Mouse (Mus musculus) stomach, embryonic 14.5 days (tissue): ENCODE results near the gene Bsnd. TPM values are rescaled to one million over a fixed set of nuclear protein-coding genes. Genes with fewer than 3 reads are reported as not detected.
A peak's percentile ranks its signal among the peaks of the same experiment; 100 is the strongest.

Source experiments
- ATAC-seq: fragments of 200-750 bp; cut with Nextera tagmentation; 2 replicates; pipeline ENCODE4 v1.8.0; 2017; ENCODE audit warnings: low read depth, moderate TSS enrichment; ENCODE audit not compliant: insufficient number of reproducible peaks, insufficient read depth, low FRiP score
- H3K27ac ChIP-seq: fragments of 300-500 bp; sonication (generic); 2 replicates; pipeline ENCODE4 v1.5.1; 2014; ENCODE audit warnings: mild to moderate bottlenecking, low read length, moderate library complexity, mixed read lengths
- H3K27me3 ChIP-seq: fragments of 300-500 bp; sonication (generic); 2 replicates; pipeline ENCODE4 v1.6.1; 2014; ENCODE audit warnings: low read length, control low read depth, mixed read lengths; ENCODE audit not compliant: control insufficient read depth, insufficient read depth
- H3K36me3 ChIP-seq: fragments of 300-500 bp; sonication (generic); 2 replicates; pipeline ENCODE4 v1.6.1; 2014; ENCODE audit warnings: mild to moderate bottlenecking, control low read depth, low read length, moderate library complexity, mixed read lengths; ENCODE audit not compliant: control insufficient read depth, insufficient read depth
- H3K4me1 ChIP-seq: fragments of 300-500 bp; sonication (generic); 2 replicates; pipeline ENCODE4 v1.6.1; 2014; ENCODE audit warnings: low read length, control low read depth, mixed read lengths; ENCODE audit not compliant: control insufficient read depth, insufficient read depth
- H3K4me2 ChIP-seq: fragments of 300-500 bp; sonication (generic); replicated peaks from 2 replicates; pipeline ENCODE4 v1.6.1; 2014; ENCODE audit warnings: low read depth, low read length, control low read depth
- H3K4me3 ChIP-seq: fragments of 300-500 bp; sonication (generic); 2 replicates; pipeline ENCODE4 v1.5.1; 2014; ENCODE audit warnings: low read depth, low read length, control low read depth
- H3K9ac ChIP-seq: fragments of 300-500 bp; sonication (generic); replicated peaks from 2 replicates; pipeline ENCODE4 v1.6.1; 2014; ENCODE audit warnings: low read depth, mild to moderate bottlenecking, control low read depth, low read length, moderate library complexity, mixed read lengths
- H3K9me3 ChIP-seq: fragments of 300-500 bp; sonication (generic); 2 replicates; pipeline ENCODE4 v1.6.1; 2016; ENCODE audit warnings: low read depth, low read length, control low read depth; ENCODE audit not compliant: control insufficient read depth
- WGBS: fragments of 180-500 bp; shearing (Covaris S2); extraction: QIAGEN DNeasy Blood & Tissue Kit; methylation state at CpG from one replicate; pipeline ENCODE4 v1.1.7; 2014; 5-methylcytosine and 5-hydroxymethylcytosine counted together
- polyA plus RNA-seq: library from polyadenylated mRNA; unstranded; fragments of >200 nt; fragmentation: Nextera tagmentation; extraction: Ambion mirVana; gene quantifications from 2 replicates; pipeline ENCODE4 v1.2.1, GENCODE M21; 2014

Gene Bsnd
- polyA plus RNA-seq, 1 experiment from 2014 or later, result not detected

DNA sequence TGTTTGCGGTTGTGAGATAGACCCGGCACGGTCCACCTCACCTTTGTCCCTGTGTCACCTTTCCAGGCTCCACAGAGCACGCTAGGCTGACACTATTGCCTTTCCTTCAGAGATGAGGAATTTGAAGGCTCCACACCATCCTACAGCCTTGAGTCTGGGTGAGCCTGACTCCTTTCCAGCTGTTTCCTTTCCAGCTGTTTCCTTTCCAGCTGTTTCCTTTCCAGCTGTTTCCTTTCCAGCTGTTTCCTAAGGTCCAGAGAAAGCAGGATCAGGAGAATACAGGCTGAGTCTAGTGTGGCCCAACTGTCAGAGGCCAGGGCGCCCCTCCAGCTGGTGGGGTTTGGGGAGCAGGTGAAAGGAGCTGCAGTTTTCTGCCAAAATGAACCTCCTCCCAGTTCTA lies 21.2 kb downstream of the Bsnd start:
- no peak overlapping the region for H3K27ac ChIP-seq
- no peaks in the 10 kb centered on the region for H3K36me3 ChIP-seq
- no peaks in the 10 kb centered on the region for H3K4me1 ChIP-seq
- ATAC-seq, result no peak
- no peak overlapping the region for H3K4me2 ChIP-seq
- no peak overlapping the region for H3K4me3 ChIP-seq
- H3K9ac ChIP-seq, result no peak overlapping the region
- 61% methylated on average over 5 of the region's 5 CpGs for WGBS
- H3K27me3 ChIP-seq, result no peaks in the 10 kb centered on the region
- no peaks in the 10 kb centered on the region for H3K9me3 ChIP-seq

DNA sequence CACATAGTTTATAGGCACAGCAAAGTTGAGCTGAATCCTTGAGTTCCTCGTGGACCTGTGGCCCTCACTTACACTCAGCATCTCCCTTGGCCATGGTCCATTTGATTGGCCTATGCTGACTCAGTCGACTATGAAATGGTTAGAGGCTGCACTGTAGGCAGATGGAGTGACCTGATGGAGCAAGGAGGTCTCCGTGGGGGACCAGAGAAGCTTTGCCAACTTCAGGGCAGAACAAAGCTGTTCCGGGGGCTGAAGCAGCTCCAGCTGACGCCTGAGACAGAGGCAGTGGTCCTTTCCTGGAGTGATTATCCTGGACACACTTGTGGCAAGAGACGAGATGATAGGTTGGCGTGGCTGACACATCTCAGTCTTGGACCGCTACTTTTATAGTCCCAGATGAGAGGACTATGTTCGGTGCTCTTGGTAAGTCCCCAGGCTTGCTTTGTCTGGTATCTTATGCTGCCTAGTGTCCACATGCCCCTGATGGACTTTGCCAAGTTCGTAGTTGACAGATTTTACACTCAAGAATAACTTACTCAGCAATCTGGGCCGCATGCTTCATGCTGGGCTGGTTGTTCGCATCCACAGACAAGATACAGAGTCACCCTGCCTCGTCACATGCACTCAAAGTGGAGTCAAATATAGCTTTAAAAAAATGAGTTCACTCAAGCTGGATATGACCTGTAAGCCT lies 24.5 kb downstream of the Bsnd start:
- Histone ChIP-seq H3K9me3 (no peaks in the 10 kb centered on the region), H3K4me3 (no peak overlapping the region), H3K9ac (no peak overlapping the region), H3K27me3 (peaks cover 13% of the 10 kb centered on the region), H3K4me2 (no peak overlapping the region), H3K36me3 (no peaks in the 10 kb centered on the region), H3K27ac (no peak overlapping the region), H3K4me1 (peaks cover 7% of the 10 kb centered on the region; the same call in 1 of the 2 replicates)
- 83% methylated on average over 13 of the region's 13 CpGs for WGBS
- no peak for ATAC-seq

DNA sequence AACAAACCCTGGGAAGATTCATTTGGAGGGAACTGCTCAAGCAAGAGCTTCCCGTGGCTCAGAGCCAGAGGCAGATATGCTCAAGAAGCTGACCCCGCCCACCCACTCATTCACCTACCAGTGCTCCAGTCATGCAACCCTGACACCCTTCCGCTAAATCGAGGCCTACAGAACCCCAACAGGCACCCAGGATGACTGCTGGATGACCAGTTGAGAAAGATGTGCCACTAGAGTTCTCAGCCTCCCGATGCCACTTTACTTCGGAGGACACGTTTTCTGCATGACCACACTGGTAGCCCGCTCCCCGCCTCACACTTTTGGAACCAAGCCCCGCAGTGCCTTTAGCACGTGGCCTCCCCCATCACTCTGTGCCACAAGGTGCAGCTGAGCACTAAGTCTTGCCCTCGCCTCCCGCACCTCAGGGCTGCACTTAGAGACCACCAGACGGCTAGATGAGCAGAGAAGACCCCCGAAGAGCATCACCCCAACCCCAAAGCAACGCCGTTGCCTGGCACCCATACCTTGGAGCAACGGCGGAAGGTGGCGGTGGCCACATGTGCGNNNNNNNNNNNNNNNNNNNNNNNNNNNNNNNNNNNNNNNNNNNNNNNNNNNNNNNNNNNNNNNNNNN lies 28.8 kb downstream of the Bsnd start:
- H3K4me2 ChIP-seq, result peak overlapping the region; percentile 93
- peak overlapping the region; percentile 40 for H3K4me3 ChIP-seq
- no peaks in the 10 kb centered on the region for H3K36me3 ChIP-seq
- no peak for ATAC-seq
- 0 out of 2 replicates have a peak overlapping the region, but pooled peaks have one; percentile 14 for H3K9ac ChIP-seq
- no peak overlapping the region for H3K27ac ChIP-seq
- no peaks in the 10 kb centered on the region for H3K9me3 ChIP-seq
- H3K27me3 ChIP-seq, result peaks cover 13% of the 10 kb centered on the region
- H3K4me1 ChIP-seq, result peaks cover 7% of the 10 kb centered on the region; the same call in 1 of the 2 replicates
- 26% methylated on average over 21 of the region's 21 CpGs for WGBS

DNA sequence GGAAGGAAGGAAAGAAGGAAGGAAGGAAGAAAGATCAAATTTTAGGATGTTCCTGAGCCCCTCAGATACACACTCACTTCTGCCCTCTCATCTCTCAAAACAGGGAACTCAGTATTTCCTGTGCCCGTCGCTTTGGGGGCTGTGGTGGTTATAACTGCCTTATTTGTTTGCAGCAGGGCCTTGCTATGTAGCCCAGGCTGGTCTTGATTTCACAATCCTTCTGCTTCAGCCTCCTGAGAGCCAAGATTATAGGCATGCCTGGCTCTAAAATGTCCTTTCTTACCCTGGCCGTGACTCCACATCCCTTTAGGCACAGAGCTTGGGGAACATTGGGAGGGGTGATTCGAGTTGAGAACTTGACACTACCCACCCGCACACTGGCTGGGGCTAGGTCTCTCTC lies 29.6 kb downstream of the Bsnd start:
- H3K4me3 ChIP-seq, result no peak overlapping the region
- WGBS, result 71% methylated on average over 5 of the region's 5 CpGs
- H3K36me3 ChIP-seq, result no peaks in the 10 kb centered on the region

DNA sequence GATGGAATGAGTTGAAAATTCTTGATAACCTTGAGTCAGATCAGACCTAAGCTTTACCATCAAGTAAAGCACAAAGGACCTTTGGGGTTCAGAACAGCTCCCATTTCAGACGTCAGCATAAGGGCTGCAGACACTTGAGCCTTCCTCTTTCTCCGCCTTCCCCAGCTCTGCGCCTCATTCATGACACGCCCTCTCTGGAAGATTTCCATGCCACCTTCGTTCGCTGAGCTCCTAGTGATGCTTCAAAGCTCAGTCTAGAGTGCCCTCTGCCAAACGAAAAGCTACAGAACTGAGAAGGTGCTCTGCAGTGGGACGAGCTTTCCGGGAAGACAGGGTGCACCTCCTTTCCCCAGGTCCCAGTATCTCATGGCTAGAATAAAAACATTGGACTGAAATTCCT lies 30.1 kb downstream of the Bsnd start:
- Histone ChIP-seq H3K27ac (no peak overlapping the region), H3K36me3 (no peaks in the 10 kb centered on the region), H3K4me1 (peaks cover 7% of the 10 kb centered on the region; the same call in 1 of the 2 replicates), H3K27me3 (peaks cover 13% of the 10 kb centered on the region), H3K9me3 (no peaks in the 10 kb centered on the region), H3K4me2 (no peak overlapping the region), H3K9ac (no peak overlapping the region), H3K4me3 (no peak overlapping the region)
- no peak for ATAC-seq
- WGBS, result 73% methylated on average over 9 of the region's 9 CpGs

More for the DNA sequence above, 29.6 kb downstream of the Bsnd start:
- Histone ChIP-seq H3K4me1 (peaks cover 7% of the 10 kb centered on the region; the same call in 1 of the 2 replicates), H3K27me3 (peaks cover 13% of the 10 kb centered on the region), H3K4me2 (no peak overlapping the region), H3K9ac (no peak overlapping the region), H3K27ac (no peak overlapping the region), H3K9me3 (no peaks in the 10 kb centered on the region)
- ATAC-seq, result no peak

DNA sequence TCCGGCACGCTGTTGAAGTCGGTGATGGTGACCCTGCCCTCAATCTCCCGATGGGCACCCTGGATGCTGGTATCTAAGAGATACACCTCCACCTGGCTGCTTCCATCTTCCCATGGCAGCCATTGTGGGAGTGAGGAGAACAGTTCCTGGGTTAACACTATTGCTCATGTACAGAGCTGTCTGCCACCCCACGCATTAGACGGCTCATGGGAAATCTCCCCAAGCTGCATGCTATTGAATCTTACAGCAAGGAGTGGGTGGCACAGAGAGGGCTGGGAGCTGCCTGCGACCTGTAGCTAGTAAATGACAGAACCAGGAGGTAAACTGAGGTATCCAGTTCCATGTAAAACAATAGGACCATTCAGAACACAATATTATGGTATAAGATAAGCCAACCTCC lies 37.5 kb downstream of the Bsnd start:
- Histone ChIP-seq H3K9ac (no peak overlapping the region), H3K4me2 (no peak overlapping the region), H3K36me3 (no peaks in the 10 kb centered on the region), H3K27ac (no peak overlapping the region), H3K4me1 (no peaks in the 10 kb centered on the region), H3K9me3 (no peaks in the 10 kb centered on the region), H3K27me3 (no peaks in the 10 kb centered on the region), H3K4me3 (no peak overlapping the region)
- WGBS, result 89% methylated on average over 7 of the region's 7 CpGs
- ATAC-seq, result no peak

DNA sequence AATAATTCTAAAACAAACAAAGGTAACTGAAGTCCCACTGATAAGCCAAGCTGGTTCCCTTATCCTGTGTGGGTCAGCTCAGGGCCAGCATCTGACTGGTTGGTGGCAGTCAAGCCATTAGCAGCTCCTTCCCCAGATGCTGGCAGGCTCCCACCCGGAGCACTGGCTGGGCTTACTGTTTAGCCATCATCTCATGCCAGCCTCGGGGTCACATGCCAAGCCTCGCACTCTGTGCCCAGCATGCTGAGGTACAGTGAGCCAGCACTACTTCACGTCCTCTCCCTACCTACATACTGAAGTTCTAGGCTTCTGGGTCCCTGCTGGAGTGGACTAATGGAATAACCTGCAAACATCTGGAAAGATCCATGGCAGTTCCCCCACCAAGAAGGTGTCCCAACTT lies 38.6 kb downstream of the Bsnd start:
- no peak overlapping the region for H3K9ac ChIP-seq
- no peak overlapping the region for H3K27ac ChIP-seq
- H3K4me1 ChIP-seq, result no peaks in the 10 kb centered on the region
- no peak for ATAC-seq
- H3K4me3 ChIP-seq, result no peak overlapping the region
- 77% methylated on average over 4 of the region's 4 CpGs for WGBS
- no peaks in the 10 kb centered on the region for H3K36me3 ChIP-seq
- no peak overlapping the region for H3K4me2 ChIP-seq
- H3K27me3 ChIP-seq, result no peaks in the 10 kb centered on the region
- no peaks in the 10 kb centered on the region for H3K9me3 ChIP-seq

DNA sequence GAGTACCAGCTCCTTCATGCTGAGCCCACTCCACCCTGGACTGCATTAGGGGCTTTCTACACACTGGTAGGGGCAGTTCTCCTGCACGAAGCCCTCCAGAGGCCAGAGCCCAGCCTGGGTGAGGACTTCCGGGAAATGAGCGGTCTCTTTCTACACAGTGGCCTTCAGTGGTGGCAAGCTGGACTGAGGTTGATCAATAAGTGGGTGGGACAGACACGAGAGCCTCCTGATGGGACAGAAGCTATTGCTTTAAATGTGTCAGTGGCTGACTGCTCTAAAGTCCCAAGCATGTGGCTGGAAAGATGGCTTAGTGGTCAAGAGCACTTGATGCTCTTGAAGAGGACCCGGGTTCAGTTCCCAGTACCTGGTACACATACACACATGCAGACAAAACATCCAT lies 39.0 kb downstream of the Bsnd start:
- H3K36me3 ChIP-seq, result no peaks in the 10 kb centered on the region
- ATAC-seq, result no peak
- H3K4me2 ChIP-seq, result no peak overlapping the region
- no peak overlapping the region for H3K27ac ChIP-seq
- no peak overlapping the region for H3K9ac ChIP-seq
- no peaks in the 10 kb centered on the region for H3K27me3 ChIP-seq
- no peaks in the 10 kb centered on the region for H3K9me3 ChIP-seq
- 72% methylated on average over 5 of the region's 5 CpGs for WGBS
- no peaks in the 10 kb centered on the region for H3K4me1 ChIP-seq
- H3K4me3 ChIP-seq, result no peak overlapping the region
